Mouse (Mus musculus) brain, embryonic 14.5 days (tissue): ENCODE results near the gene Srp9.

Experiments
- CTCF ChIP-seq: fragments of 200-500 bp; IDR thresholded peaks from 2 replicates; pipeline ENCODE4 v1.5.1; 2012; ENCODE audit warnings: inconsistent platforms, mild to moderate bottlenecking, moderate library complexity, borderline replicate concordance; ENCODE audit not compliant: insufficient read depth, insufficient read length; ENCODE audit errors: extremely low read depth
- POLR2A ChIP-seq: fragments of 200-500 bp; IDR thresholded peaks from 2 replicates; pipeline ENCODE4 v1.6.1; 2012; ENCODE audit warnings: mild to moderate bottlenecking, inconsistent platforms, borderline replicate concordance; ENCODE audit not compliant: poor library complexity, insufficient read depth, insufficient read length, severe bottlenecking; ENCODE audit errors: extremely low read depth

DNA sequence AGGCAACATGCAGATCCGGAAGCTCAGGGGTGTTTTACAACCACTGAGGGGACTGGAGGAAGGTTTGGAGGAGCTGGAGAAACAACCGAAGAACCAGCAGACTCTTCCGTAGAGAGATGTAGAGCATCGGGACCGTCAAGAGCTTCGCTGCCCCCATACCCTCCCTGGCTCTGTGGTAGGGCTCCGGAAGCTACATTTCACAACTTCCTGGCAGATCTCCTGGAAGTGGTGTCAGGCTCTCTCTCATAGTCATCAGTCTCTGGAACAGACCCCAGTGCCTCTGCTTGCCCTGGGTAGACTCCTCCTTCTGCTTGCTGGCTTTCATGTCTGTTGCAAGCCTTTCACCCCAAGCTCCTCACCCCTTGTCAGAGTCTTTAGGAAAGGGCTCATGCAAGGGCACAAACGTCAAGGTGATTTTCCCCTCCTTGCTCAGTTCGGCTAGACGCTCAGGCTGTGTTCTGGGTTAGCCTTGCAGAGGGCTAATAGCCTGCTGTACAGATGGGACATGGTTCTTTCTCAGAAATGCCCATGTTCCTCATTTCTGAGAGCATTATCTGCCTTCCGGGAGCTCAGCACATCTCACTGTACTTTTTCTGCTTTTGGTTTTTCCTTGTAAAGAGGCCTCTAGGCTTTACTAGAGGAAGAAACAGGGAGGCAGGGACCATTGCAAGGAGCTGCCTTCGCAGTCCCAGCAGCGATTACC lies 16.0 kb upstream of the Srp9 start:
- TF ChIP-seq POLR2A (no peak), CTCF (no peak)
